Mouse (Mus musculus) Patski (cell line): ENCODE results near the gene N4bp2l2. TPM values are rescaled to one million over a fixed set of nuclear protein-coding genes. Genes with fewer than 3 reads are reported as not detected.

Experiments
- ATAC-seq: fragments of 100-300 bp; one replicate; pipeline ENCODE4 v1.8.0; 2021
- CTCF ChIA-PET: fragments of 350-600 bp; sonication (Branson Sonifier 250); formaldehyde crosslinking; loops from one replicate; lab custom pipeline; 2022; ENCODE audit warnings: inconsistent platforms; lab: Charles Lee
- POLR2A ChIA-PET: fragments of 350-600 bp; sonication (Branson Sonifier 250); formaldehyde crosslinking; loops from one replicate; lab custom pipeline; 2022; ENCODE audit warnings: antibody characterized with exemption, inconsistent platforms; lab: Charles Lee
- DNase-seq: peaks from one replicate; pipeline ENCODE4 v3.0.0-alpha.2; 2011; ENCODE audit warnings: low read depth, low spot score
- H3K27me3 ChIP-seq: fragments of 371-371 bp; one replicate; pipeline ENCODE4 v1.5.1; 2021
- CTCF ChIP-seq: fragments of 100-300 bp; IDR thresholded peaks from one replicate; pipeline ENCODE4 v1.5.1; 2021
- in situ Hi-C: fragments of 300-500 bp; cut with MboI; formaldehyde crosslinking; loops from 3 replicates; pipeline ENCODE4 v1.11.1; 2018; ENCODE audit warnings: low pct_unique_long_range_greater_than_20kb, mixed read lengths
- polyA plus RNA-seq: library from polyadenylated mRNA; unstranded; gene quantifications from one replicate; pipeline ENCODE4 v1.2.3, GENCODE M21; 2021

The N4bp2l2 gene
- polyA plus RNA-seq, 1 experiment from 2014 or later: 70.0 TPM

- ATAC-seq: no peak
- CTCF ChIA-PET: interaction anchor here (1.0 to 1.8 kb wide), 4 partner anchors 11 to 15 kb away, joined by 3 to 4 read pairs (median 4); no protein-coding TSS in a partner anchor
- POLR2A ChIA-PET: no interaction called here
- no peaks in the 10 kb centered on the region for H3K27me3 ChIP-seq
- in situ Hi-C loops: no loop called here
- TF ChIP-seq CTCF: no peak
- DNase-seq: no peak
These were observed 95.3 kb downstream of the N4bp2l2 start for GRCm38 (mm10) chr5:150570496-150571219.

DNA sequence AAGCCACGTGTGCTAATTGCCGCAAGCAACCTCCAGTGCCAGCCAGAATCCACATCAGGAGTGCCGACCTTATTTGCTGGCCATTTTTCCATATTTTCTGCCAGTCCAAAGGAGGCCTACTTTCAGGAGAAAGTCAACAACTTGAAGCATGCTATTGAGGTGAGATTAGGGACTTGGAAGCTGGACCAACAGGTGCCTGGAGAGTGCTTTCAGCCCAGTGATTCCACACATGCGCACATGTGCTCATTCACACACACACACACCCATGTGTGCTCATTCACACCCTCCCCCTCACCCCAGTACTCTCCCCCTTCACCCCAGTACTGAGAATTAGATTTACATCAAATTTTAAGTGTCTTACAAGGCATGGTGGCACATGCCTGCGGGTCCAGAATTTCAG, 99.0 kb downstream of the N4bp2l2 start:
- ChIA-PET POLR2A (no interaction called here), CTCF (interaction anchor here (1.0 to 3.8 kb wide), 3 partner anchors 8 to 14 kb away, joined by 3 to 14 read pairs (median 5); no protein-coding TSS in a partner anchor)
- H3K27me3 ChIP-seq: no peaks in the 10 kb centered on the region
- no peak for TF ChIP-seq CTCF
- in situ Hi-C loops: no loop called here
- DNase-seq (no peak), ATAC-seq (no peak)

- TF ChIP-seq CTCF: no peak
- in situ Hi-C loops: no loop called here
These were observed 99.8 kb downstream of the N4bp2l2 start for GRCm38 (mm10) chr5:150566226-150566625.

GRCm38 (mm10) chr5:150564426-150564825, 101.6 kb downstream of the N4bp2l2 start:
- DNase-seq: no peak
- ChIA-PET POLR2A (interaction anchor here (1.2 kb wide), 1 partner anchor 30 kb away, joined by 3 read pairs; no protein-coding TSS in a partner anchor), CTCF (interaction anchor here (0.8 to 3.8 kb wide), 6 partner anchors 10 to 101 kb away, joined by 3 to 14 read pairs (median 4); partner anchors contain the start of gene N4bp2l2)
- no peak for ATAC-seq
- TF ChIP-seq CTCF: no peak
- in situ Hi-C loops: no loop called here
- no peaks in the 10 kb centered on the region for H3K27me3 ChIP-seq

More at GRCm38 (mm10) chr5:150566226-150566625, 99.8 kb downstream of the N4bp2l2 start:
- ChIA-PET CTCF (interaction anchor here (0.9 to 3.8 kb wide), 5 partner anchors 8 to 74 kb away, joined by 3 to 14 read pairs (median 5); no protein-coding TSS in a partner anchor), POLR2A (no interaction called here)
- H3K27me3 ChIP-seq: no peaks in the 10 kb centered on the region
- ATAC-seq (peak; percentile 65), DNase-seq (no peak)

GRCm38 (mm10) chr5:150561783-150562182, 104.2 kb downstream of the N4bp2l2 start:
- ATAC-seq (no peak), DNase-seq (no peak)
- in situ Hi-C loops: no loop called here
- ChIA-PET POLR2A (no interaction called here), CTCF (interaction anchor here (1.3 kb wide), 1 partner anchor 10 kb away, joined by 3 read pairs; no protein-coding TSS in a partner anchor)
- no peak for TF ChIP-seq CTCF
- no peaks in the 10 kb centered on the region for H3K27me3 ChIP-seq

GRCm38 (mm10) chr5:150561376-150561775, 104.6 kb downstream of the N4bp2l2 start:
- no peak for TF ChIP-seq CTCF
- in situ Hi-C loops: no loop called here
- ChIA-PET POLR2A (no interaction called here), CTCF (interaction anchor here (1.0 to 1.3 kb wide), 2 partner anchors 9 to 14 kb away, joined by 3 read pairs; no protein-coding TSS in a partner anchor)
- DNase-seq (no peak), ATAC-seq (no peak)
- H3K27me3 ChIP-seq: no peaks in the 10 kb centered on the region

DNA sequence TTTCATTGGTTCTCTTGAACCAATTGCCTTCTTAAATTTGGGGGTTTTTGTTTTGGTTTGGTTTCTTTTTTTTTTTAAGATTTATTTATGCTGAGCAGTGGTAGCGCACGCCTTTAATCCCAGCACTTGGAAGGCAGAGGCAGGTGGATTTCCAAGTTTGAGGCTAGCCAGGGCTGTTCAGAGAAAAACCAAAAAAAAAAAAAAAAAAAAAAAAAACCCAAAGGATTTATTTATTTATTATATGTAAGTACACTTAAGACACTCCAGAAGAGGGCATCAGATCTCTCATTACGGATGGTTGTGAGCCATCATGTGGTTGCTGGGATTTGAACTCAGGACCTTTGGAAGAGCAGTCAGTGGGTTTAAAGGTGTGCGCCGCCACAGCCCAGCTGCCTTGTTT, 105.1 kb downstream of the N4bp2l2 start:
- ATAC-seq (no peak), DNase-seq (no peak)
- TF ChIP-seq CTCF: no peak
- ChIA-PET CTCF (interaction anchor here (1.0 to 1.3 kb wide), 2 partner anchors 9 to 14 kb away, joined by 3 read pairs; no protein-coding TSS in a partner anchor), POLR2A (no interaction called here)
- in situ Hi-C loops: no loop called here
- no peaks in the 10 kb centered on the region for H3K27me3 ChIP-seq

GRCm38 (mm10) chr5:150559519-150560103, 106.4 kb downstream of the N4bp2l2 start:
- POLR2A ChIA-PET: interaction anchor here (0.7 kb wide), 1 partner anchor 321 kb away, joined by 3 read pairs; no protein-coding TSS in a partner anchor
- H3K27me3 ChIP-seq: no peaks in the 10 kb centered on the region
- no peak for DNase-seq
- in situ Hi-C loops: no loop called here
- CTCF ChIA-PET: interaction anchor here (1.1 to 2.4 kb wide), 5 partner anchors 8 to 17 kb away, joined by 4 to 8 read pairs (median 5); no protein-coding TSS in a partner anchor
- no peak for ATAC-seq
- no peak for TF ChIP-seq CTCF

Other genes starting within 250 kb of the N4bp2l2 start
- gene Zar1l, start 148.0 kb downstream of the N4bp2l2 start, polyA plus RNA-seq: not detected
- gene Brca2, start 143.6 kb downstream of the N4bp2l2 start, polyA plus RNA-seq: 10.6 TPM
- gene N4bp2l1, start 69.0 kb downstream of the N4bp2l2 start, polyA plus RNA-seq: 12.3 TPM
- 35.1 TPM for gene Pds5b, start 7.6 kb upstream of the N4bp2l2 start, polyA plus RNA-seq